Mouse (Mus musculus): Measurements from ENCODE around the gene Ptprt. TPM values are rescaled to one million over a fixed set of nuclear protein-coding genes. Genes with fewer than 3 reads are reported as not detected.

The Ptprt gene
- total and polyA plus RNA-seq, 3 experiments, result 0.76 TPM; not detected in 2

- Histone ChIP-seq H3K9ac (ENCODE audit: insufficient read depth, low read depth) (no peak overlapping the region), H3K4me2 (ENCODE audit: insufficient read depth, low read depth, poor library complexity, severe bottlenecking) (no peak overlapping the region), H3K4me3 (replicated peaks in 1 of 3; ENCODE audit: low read depth in 2 of 3, low read length in 2 of 3, poor library complexity in 1 of 3) (no peak overlapping the region), H3K27me3 (replicated peaks) (no peaks in the 10 kb centered on the region), H3K27ac (ENCODE audit: insufficient read depth, low read depth) (no peak overlapping the region), H3K9me3 (replicated peaks; ENCODE audit: low read length) (peaks cover 52% of the 10 kb centered on the region), H3K36me3 (replicated peaks in 1 of 2; ENCODE audit: control insufficient read depth in 1 of 2, insufficient read depth in 1 of 2, low read length in 1 of 2) (no peaks in the 10 kb centered on the region), H3K4me1 (ENCODE audit: control insufficient read depth in 1 of 2, insufficient read depth in 2 of 2) (no peaks in the 10 kb centered on the region), H3K79me2 (replicated peaks; ENCODE audit: control insufficient read depth, extremely low read depth, insufficient read depth, poor library complexity, severe bottlenecking) (no peaks in the 10 kb centered on the region)
- no peak for TF ChIP-seq USF2 (conservative IDR thresholded peaks at IDR 0.05; ENCODE audit: low read depth, low read length)
- TF ChIP-seq ZMIZ1 (IDR thresholded peaks at IDR 0.05; ENCODE audit: low read depth, low read length), result no peak
- no peak for TF ChIP-seq NRF1 (IDR thresholded peaks at IDR 0.05; ENCODE audit: low read depth, low read length)
- TF ChIP-seq UBTF (IDR thresholded peaks at IDR 0.05; ENCODE audit: low read depth, low read length), result no peak
- TF ChIP-seq SMC3 (IDR thresholded peaks at IDR 0.05; ENCODE audit: low read depth, low read length), result no peak
- TF ChIP-seq PAX5 (IDR thresholded peaks at IDR 0.05; ENCODE audit: low read length), result no peak
- TF ChIP-seq MAZ (IDR thresholded peaks at IDR 0.05; ENCODE audit: low read depth, low read length), result no peak
- TF ChIP-seq KAT2A (IDR thresholded peaks at IDR 0.05; ENCODE audit: insufficient replicate concordance, low read length), result no peak
- TF ChIP-seq USF1 (IDR thresholded peaks at IDR 0.05; ENCODE audit: low read depth, low read length), result no peak
- no peak for TF ChIP-seq BHLHE40 (IDR thresholded peaks at IDR 0.05; ENCODE audit: low read depth, low read length)
- TF ChIP-seq GABPA (IDR thresholded peaks at IDR 0.05; ENCODE audit: insufficient replicate concordance, low read depth, low read length), result no peak
- TF ChIP-seq NELFE (IDR thresholded peaks at IDR 0.05; ENCODE audit: low read depth, low read length), result no peak
- no peak for TF ChIP-seq EP300 (IDR thresholded peaks at IDR 0.05; ENCODE audit: low read length)
- no peak for TF ChIP-seq IRF4 (IDR thresholded peaks at IDR 0.05; ENCODE audit: low read depth, low read length)
- no peak for TF ChIP-seq E2F4 (IDR thresholded peaks at IDR 0.05; ENCODE audit: insufficient replicate concordance, low read depth, low read length)
- DNase-seq (ENCODE audit: extremely low read depth), result no peak
- dilution Hi-C loops (cut with MboI; ENCODE audit: extremely low pct_ligation_motif_present, extremely low pct_unique_long_range_greater_than_20kb, low sequenced_read_pairs) (no loop called here), in situ Hi-C loops (cut with MboI; ENCODE audit: low pct_ligation_motif_present, low pct_unique_long_range_greater_than_20kb, low sequenced_read_pairs) (no loop called here)
These were observed 479.1 kb downstream of the Ptprt start for GRCm38 (mm10) chr2:162181826-162182225.

DNA sequence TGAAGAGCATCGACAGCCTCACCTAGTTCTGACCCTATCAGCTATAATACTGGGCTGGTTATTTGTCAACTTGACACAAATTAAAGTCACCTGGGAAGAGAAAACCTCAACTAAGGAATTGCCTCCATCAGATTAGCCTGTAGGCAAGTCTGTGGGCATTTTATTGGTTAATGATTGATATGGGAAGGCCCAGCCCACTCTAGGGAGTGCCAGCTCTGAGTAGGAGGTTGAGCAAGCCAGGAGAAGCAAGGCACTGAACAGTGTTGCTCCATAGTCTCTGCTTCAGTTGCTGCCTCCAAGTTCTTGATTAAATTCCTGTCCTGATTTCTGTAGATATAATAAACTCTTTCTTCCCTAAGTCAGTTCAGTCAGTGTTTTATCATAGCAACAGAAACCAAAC, 488.4 kb downstream of the Ptprt start:
- H3K9me3 ChIP-seq (replicated peaks; ENCODE audit: low read length), result peaks cover 27% of the 10 kb centered on the region
- H3K4me1 ChIP-seq (ENCODE audit: control insufficient read depth in 1 of 2, insufficient read depth in 2 of 2), result no peaks in the 10 kb centered on the region
- no peak overlapping the region for H3K9ac ChIP-seq (ENCODE audit: insufficient read depth, low read depth)
- DNase-seq (ENCODE audit: extremely low read depth), result no peak
- TF ChIP-seq NRF1 (IDR thresholded peaks at IDR 0.05; ENCODE audit: low read depth, low read length) (no peak), MAZ (IDR thresholded peaks at IDR 0.05; ENCODE audit: low read depth, low read length) (no peak), CTCF (conservative IDR thresholded peaks at IDR 0.05 in 1 of 2, IDR thresholded peaks at IDR 0.05 in 1 of 2; ENCODE audit: low read depth in 2 of 2, low read length in 2 of 2) (no peak), TBP (conservative IDR thresholded peaks at IDR 0.05; ENCODE audit: low read depth, low read length) (no peak), CHD2 (IDR thresholded peaks at IDR 0.05; ENCODE audit: low read length) (no peak), PAX5 (IDR thresholded peaks at IDR 0.05; ENCODE audit: low read length) (no peak), TCF12 (IDR thresholded peaks at IDR 0.05; ENCODE audit: low read depth, low read length) (no peak), MYC (IDR thresholded peaks at IDR 0.05; ENCODE audit: low read depth, low read length) (no peak), ZMIZ1 (IDR thresholded peaks at IDR 0.05; ENCODE audit: low read depth, low read length) (no peak), MEF2A (IDR thresholded peaks at IDR 0.05; ENCODE audit: borderline replicate concordance, low read depth, low read length) (no peak), JUND (conservative IDR thresholded peaks at IDR 0.05; ENCODE audit: low read depth, low read length) (no peak), E2F4 (IDR thresholded peaks at IDR 0.05; ENCODE audit: insufficient replicate concordance, low read depth, low read length) (no peak), EP300 (IDR thresholded peaks at IDR 0.05; ENCODE audit: low read length) (no peak), POLR2A (IDR thresholded peaks at IDR 0.05; ENCODE audit: low read depth, low read length) (no peak), CHD1 (IDR thresholded peaks at IDR 0.05; ENCODE audit: low read depth, low read length) (no peak), GABPA (IDR thresholded peaks at IDR 0.05; ENCODE audit: insufficient replicate concordance, low read depth, low read length) (no peak), NELFE (IDR thresholded peaks at IDR 0.05; ENCODE audit: low read depth, low read length) (no peak), ZC3H11A (IDR thresholded peaks at IDR 0.05; ENCODE audit: low read depth, low read length) (no peak)
- dilution Hi-C loops (cut with MboI; ENCODE audit: extremely low pct_ligation_motif_present, extremely low pct_unique_long_range_greater_than_20kb, low sequenced_read_pairs) (no loop called here), in situ Hi-C loops (cut with MboI; ENCODE audit: low pct_ligation_motif_present, low pct_unique_long_range_greater_than_20kb, low sequenced_read_pairs) (no loop called here)
- no peak overlapping the region for H3K4me3 ChIP-seq (replicated peaks in 1 of 3; ENCODE audit: low read depth in 2 of 3, low read length in 2 of 3, poor library complexity in 1 of 3)
- H3K4me2 ChIP-seq (ENCODE audit: insufficient read depth, low read depth, poor library complexity, severe bottlenecking), result no peak overlapping the region
- no peaks in the 10 kb centered on the region for H3K36me3 ChIP-seq (replicated peaks in 1 of 2; ENCODE audit: control insufficient read depth in 1 of 2, insufficient read depth in 1 of 2, low read length in 1 of 2)
- no peaks in the 10 kb centered on the region for H3K27me3 ChIP-seq (replicated peaks)
- no peak overlapping the region for H3K27ac ChIP-seq (ENCODE audit: insufficient read depth, low read depth)
- no peaks in the 10 kb centered on the region for H3K79me2 ChIP-seq (replicated peaks; ENCODE audit: control insufficient read depth, extremely low read depth, insufficient read depth, poor library complexity, severe bottlenecking)

All from CH12.LX (cell line).